Mouse (Mus musculus) megakaryocyte-erythroid progenitor cell, adult 5-6 weeks (primary cell): ENCODE data around the gene Olfr272. TPM values are rescaled to one million over a fixed set of nuclear protein-coding genes. Genes with fewer than 3 reads are reported as not detected.

Experiments used
- ATAC-seq: replicated peaks from 2 replicates; pipeline ENCODE4 v1.8.0; 2016; ENCODE audit warnings: mild to moderate bottlenecking, inconsistent platforms; ENCODE audit not compliant: severe bottlenecking, poor library complexity, low FRiP score, low TSS enrichment
- total RNA-seq, 2 experiments: library from RNA; stranded (forward) in 1 of 2; stranded (reverse) in 1 of 2; fragments of 200-1000, 215-1000 nt in 1 of 2; fragments of >200 nt in 1 of 2; fragmentation: Nextera tagmentation in 1 of 2; gene quantifications; 2 replicates each; pipeline ENCODE4 v1.2.3; 2014 to 2017

Gene Olfr272
- total RNA-seq (2014; fragmentation: Nextera tagmentation) (not detected in 2 replicates), total RNA-seq (2017) (not detected in 2 replicates)

GRCm38 (mm10) chr4:52919078-52919477, at the start of gene Olfr272:
Gene Olfr272, minus strand, starts transcription at chr4:52919178.
- no peak for ATAC-seq

- no peak for ATAC-seq
Measured at GRCm38 (mm10) chr4:52964247-52964646, 45.3 kb upstream of the Olfr272 start, which contains the start of gene Olfr270. Gene Olfr270, plus strand, starts transcription at chr4:52964547.

DNA sequence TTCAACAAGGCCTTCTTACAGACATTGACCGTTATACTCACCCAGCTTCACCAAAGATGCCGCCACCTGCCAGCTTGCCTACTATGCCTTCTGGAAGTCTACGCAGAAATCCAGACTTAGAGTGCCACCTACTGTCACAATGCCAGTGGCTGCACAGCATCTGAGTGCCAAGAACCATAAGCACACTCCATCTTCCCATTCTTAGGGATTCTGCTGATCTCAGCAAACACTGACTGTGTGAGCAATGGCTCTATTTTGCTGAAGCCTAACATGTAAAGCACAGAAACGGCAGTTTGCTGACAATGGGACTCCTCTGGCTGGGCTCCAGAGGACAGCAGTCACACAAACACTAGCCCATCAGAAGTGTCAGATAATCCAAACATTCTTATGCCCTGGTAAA, 39.7 kb upstream of the Olfr272 start:
- no peak for ATAC-seq

DNA sequence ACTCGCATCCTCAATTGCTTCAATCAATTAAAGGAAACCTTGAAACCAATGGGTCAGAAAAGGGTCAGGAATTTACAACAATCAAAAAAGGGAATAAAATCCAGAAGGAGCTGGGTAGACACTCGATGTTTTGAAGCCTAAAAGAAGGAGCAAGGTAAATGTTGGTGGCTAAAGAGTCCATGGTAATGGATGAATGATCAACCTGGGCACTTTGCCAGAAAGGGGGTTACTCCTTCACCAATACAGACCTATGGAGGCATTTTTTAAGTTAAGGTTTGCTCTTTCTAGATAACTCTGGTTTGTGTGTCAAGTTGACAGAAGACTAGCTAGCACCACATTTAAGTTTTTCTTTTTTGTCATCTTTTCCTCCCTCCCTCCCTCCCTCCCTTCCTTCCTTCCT, 30.0 kb upstream of the Olfr272 start:
- no peak for ATAC-seq

- ATAC-seq: no peak
Measured at GRCm38 (mm10) chr4:52946665-52947064, 27.7 kb upstream of the Olfr272 start.

DNA sequence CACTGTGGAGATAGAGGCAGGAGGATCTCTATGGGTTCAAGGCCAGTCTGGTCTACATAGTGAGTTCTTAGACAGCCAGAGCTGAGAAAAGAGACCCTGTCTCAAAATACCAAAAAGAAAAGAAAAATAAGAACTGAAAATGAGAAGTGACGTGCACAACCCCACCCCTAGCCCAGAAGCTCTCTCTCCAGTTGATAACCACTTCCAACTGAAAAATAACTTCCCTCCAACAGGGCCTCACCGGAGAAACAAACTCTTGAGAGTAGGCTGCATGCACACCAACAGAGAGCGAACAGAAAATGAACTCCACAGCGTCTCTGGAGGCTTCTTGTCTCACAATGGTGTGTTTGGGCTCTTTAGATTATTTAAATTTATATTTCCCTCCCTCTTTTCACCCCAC, 11.5 kb upstream of the Olfr272 start:
- no peak for ATAC-seq

DNA sequence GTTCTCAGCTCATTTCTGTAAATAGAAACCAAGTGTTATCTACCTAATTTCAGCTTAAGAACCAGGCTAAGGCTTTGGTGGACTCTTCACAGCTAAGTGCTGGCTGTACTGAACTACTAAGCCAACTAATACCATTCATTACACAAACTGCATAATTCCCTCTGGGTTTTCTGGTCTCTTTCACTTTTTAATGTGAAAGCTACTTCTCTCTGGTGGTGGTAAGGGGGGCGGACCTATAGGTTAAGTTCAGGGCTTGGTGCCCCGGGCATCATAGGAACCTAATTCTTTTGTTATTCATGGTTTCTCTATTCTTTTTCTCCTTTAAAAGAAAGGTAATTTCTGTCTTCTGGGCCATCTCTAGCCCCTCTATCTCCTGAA, 1.7 kb downstream of the Olfr272 start:
- ATAC-seq: no peak

GRCm38 (mm10) chr4:52916659-52917310, 2.2 kb downstream of the Olfr272 start:
- no peak for ATAC-seq

DNA sequence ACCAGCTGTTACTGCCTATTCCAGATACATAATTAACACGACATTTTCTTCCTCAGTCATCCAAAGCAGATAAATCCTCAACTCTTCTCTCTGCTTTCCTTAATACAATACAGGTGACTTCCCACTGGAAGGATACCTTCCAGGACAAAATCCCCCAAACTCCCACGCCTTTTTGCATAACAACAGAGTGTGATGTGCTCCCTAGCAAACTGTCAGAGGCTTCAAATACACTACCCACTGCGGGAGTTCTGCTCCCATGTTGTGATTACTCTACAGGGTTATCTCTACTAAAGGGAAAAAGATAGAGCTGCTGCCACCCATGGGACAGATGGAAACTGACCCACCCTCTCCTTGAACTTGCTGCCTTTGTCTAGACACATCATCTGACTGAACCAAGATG, 6.6 kb downstream of the Olfr272 start:
- ATAC-seq: no peak

DNA sequence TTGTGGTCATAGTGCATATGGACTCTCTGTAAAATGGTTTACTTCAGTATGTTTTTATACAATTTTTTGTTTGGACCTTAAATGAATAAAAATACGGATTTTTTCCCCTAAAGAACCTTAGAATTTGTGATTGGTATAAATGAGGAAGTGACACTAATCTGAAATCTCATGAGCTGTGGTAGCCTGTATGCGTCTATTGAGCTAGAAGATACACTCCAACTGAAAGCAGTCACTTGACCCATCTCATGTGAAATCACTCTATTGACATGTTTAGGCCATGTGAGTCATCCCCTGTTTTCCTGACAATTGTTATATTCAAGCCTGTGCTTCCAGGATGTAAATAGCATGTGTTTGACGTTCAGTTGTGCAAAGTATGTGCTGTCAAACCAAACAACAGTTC, 9.4 kb downstream of the Olfr272 start:
- ATAC-seq: no peak

DNA sequence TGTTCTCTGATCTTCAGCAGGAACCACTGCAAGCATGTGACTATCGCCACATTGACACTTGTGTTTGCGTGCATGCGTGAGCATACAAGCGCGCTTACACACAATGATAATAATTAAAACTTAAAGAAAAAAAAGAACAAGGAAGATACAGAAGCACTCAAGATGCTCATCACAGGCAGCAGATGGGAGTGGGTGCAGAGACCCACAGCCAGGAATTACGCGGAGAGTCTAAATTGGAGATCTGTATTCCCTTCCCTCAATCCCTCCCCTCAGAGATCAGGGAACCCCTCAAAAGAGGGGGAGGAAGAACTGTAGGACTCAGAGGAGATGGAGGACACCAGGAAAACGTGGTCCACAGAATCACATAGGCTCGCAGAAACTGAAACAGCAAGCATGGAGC, 54.8 kb downstream of the Olfr272 start:
- ATAC-seq: no peak

Other genes starting within 250 kb of the Olfr272 start
- not detected in 2 replicates for gene Olfr275, start 104.6 kb downstream of the Olfr272 start, total RNA-seq (2014; fragmentation: Nextera tagmentation)
- not detected in 2 replicates for gene Olfr275, start 104.6 kb downstream of the Olfr272 start, total RNA-seq (2017)
- gene Olfr273, start 59.9 kb downstream of the Olfr272 start, total RNA-seq (2014; fragmentation: Nextera tagmentation): not detected in 2 replicates
- not detected in 2 replicates for gene Olfr273, start 59.9 kb downstream of the Olfr272 start, total RNA-seq (2017)
- not detected in 2 replicates for gene Olfr270, start 45.4 kb upstream of the Olfr272 start, total RNA-seq (2014; fragmentation: Nextera tagmentation)
- gene Olfr270, start 45.4 kb upstream of the Olfr272 start, total RNA-seq (2017): not detected in 2 replicates
- gene Nipsnap3a, start 70.1 kb upstream of the Olfr272 start, total RNA-seq (2014; fragmentation: Nextera tagmentation): not detected in 2 replicates
- not detected in 2 replicates for gene Nipsnap3a, start 70.1 kb upstream of the Olfr272 start, total RNA-seq (2017)
- 36.5 and 49.2 TPM in 2 replicates for gene Nipsnap3b, start 92.7 kb upstream of the Olfr272 start, total RNA-seq (2014; fragmentation: Nextera tagmentation)
- 26.5 and 56.3 TPM in 2 replicates for gene Nipsnap3b, start 92.7 kb upstream of the Olfr272 start, total RNA-seq (2017)
- 4.5 and 5.8 TPM in 2 replicates for gene Abca1, start 240.7 kb upstream of the Olfr272 start, total RNA-seq (2014; fragmentation: Nextera tagmentation)
- 4.2 and 5.7 TPM in 2 replicates for gene Abca1, start 240.7 kb upstream of the Olfr272 start, total RNA-seq (2017)